Mouse (Mus musculus) limb, embryonic 10.5 days (tissue): ENCODE measurements around the gene Slc16a6. TPM values are rescaled to one million over a fixed set of nuclear protein-coding genes. Genes with fewer than 3 reads are reported as not detected.

Source experiments
- DNase-seq: peaks from one replicate; pipeline ENCODE4 v3.0.0-alpha.2; 2017; ENCODE audit warnings: low spot score
- H3K27ac ChIP-seq: fragments of 300-500 bp; sonication (generic); 2 replicates; pipeline ENCODE4 v1.5.1; 2016; ENCODE audit warnings: mild to moderate bottlenecking
- H3K27me3 ChIP-seq: fragments of 300-500 bp; sonication (generic); 2 replicates; pipeline ENCODE4 v1.6.1; 2016; ENCODE audit warnings: low read depth, mild to moderate bottlenecking; ENCODE audit not compliant: poor library complexity, severe bottlenecking
- H3K36me3 ChIP-seq: fragments of 300-500 bp; sonication (generic); 2 replicates; pipeline ENCODE4 v1.6.1; 2016; ENCODE audit warnings: mild to moderate bottlenecking, moderate library complexity
- H3K4me1 ChIP-seq: fragments of 300-500 bp; sonication (generic); 2 replicates; pipeline ENCODE4 v1.6.1; 2016
- H3K4me3 ChIP-seq: fragments of 300-500 bp; sonication (generic); 2 replicates; pipeline ENCODE4 v1.5.1; 2016; ENCODE audit warnings: mild to moderate bottlenecking, moderate library complexity
- H3K9me3 ChIP-seq: fragments of 300-500 bp; sonication (generic); replicated peaks from 2 replicates; pipeline ENCODE4 v1.6.1; 2016; ENCODE audit warnings: mild to moderate bottlenecking
- WGBS: fragments of 180-500 bp; shearing (Covaris S2); methylation state at CpG from one replicate; pipeline ENCODE4 v1.1.7; 2016; 5-methylcytosine and 5-hydroxymethylcytosine counted together
- polyA plus RNA-seq: library from polyadenylated mRNA; unstranded; fragments of >200 nt; fragmentation: Nextera tagmentation; extraction: Ambion mirVana; gene quantifications from 2 replicates; pipeline ENCODE4 v1.2.1, GENCODE M21; 2016

The Slc16a6 gene
- 4.7 and 5.1 TPM in 2 replicates for polyA plus RNA-seq

DNA sequence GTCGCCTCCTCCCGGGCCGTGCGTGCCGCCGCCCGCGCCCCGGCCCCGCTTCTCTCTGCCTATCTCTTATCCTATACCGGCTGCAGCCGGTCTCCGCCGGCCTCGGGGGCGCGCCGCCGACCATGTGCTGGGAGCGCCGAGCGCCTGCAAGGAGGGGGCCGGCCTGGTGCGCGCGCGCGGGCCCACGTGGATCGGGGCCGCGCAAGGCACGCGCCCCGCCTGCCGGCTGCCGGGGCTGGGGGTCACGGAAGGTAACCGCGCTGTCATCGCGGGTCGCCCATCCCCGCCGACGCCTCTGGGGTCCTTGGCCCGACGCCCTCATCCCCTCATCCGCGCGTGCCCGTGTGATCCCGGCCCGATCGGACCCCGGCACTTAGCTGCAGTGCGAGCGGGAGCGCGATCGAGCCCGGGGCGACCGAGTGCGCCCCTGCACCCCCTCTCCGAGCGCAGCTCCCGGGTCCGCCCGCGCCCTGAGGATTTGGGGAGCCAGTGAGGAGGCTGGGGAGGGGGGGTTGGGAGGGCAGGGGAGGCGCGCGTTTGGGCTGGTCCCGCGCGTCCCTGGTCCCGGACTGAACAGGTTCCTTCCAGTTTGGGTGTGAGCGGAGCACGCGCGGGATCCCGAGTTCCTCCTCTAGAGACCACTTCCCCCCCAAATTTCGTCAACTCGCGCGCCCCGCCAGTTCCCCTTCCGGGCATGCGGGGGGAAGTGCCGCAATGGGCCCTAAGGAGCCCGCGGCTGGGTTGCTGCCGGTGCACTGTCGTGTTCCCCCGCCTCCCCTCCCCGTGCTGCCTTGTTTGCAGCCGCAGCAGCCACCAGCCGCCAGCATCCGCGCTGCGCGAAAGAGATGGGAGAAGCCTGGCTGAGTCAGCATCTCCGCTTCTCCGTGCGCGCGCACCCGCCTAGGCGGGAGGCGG lies at the start of gene Slc16a6, which contains the start of gene Arsg:
Slc16a6 (minus strand) TSS at position 428 of the 915 bp plus-strand sequence.
Arsg (plus strand) TSS at position 204 of the 915 bp plus-strand sequence.
- Histone ChIP-seq H3K4me1 (peaks cover 41% of the 10 kb centered on the region), H3K36me3 (no peaks in the 10 kb centered on the region), H3K4me3 (peak within 1 kb of the TSS; percentile 79), H3K27ac (peak within 1 kb of the TSS; percentile 99), H3K9me3 (no peaks in the 10 kb centered on the region), H3K27me3 (peaks cover 35% of the 10 kb centered on the region)
- peak; percentile 93 for DNase-seq
- under 1% methylated on average over 110 of the region's 111 CpGs for WGBS

DNA sequence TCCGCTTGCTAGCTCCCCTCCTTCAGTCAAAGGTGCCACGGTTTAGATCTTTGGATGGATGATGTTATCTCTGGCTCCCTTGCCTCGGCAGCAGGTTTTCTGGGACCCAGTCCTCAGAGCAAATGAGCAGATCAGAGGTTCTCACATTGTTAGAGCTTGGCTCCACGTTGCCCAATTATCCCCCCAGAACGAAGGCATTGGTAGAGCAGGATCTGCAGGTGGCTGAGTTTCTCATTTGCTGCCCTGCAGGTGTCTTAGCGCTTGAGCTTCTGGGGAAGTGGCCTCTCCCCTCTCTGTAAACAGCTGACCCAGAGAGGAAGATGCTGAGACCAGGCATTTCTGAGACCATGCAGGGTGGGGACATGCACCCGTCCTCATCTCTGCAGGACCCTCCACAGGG lies 47.6 kb upstream of the Slc16a6 start:
- WGBS, result 42% methylated on average over 7 of the region's 7 CpGs
- H3K27ac ChIP-seq, result no peak overlapping the region
- 0 out of 2 replicates have a peak, but pooled peaks cover 4% of the 10 kb centered on the region for H3K27me3 ChIP-seq
- no peak overlapping the region for H3K4me3 ChIP-seq
- H3K36me3 ChIP-seq, result no peaks in the 10 kb centered on the region
- no peak for DNase-seq
- H3K9me3 ChIP-seq, result no peaks in the 10 kb centered on the region
- no peaks in the 10 kb centered on the region for H3K4me1 ChIP-seq

DNA sequence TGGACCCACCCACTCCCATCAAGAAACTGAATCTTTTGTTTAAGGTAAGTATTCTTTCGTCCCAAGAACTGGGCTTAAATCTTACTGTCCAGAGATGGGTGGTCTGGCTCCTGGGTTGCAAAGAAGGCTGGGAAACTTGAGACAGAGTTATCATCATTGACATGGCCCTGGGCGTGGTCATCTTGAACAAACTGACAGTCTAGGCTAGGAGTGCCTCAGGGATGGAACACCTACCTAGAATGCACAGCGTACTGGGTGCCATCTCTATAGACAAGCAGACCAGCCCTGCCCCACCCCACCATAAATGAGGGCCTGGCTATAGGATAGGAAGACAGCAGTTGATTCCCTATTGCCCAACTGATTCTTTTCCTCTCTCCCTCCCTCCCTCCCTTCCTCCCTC lies 44.4 kb upstream of the Slc16a6 start:
- WGBS, result 88% methylated on average over 3 of the region's 3 CpGs
- no peaks in the 10 kb centered on the region for H3K36me3 ChIP-seq
- 0 out of 2 replicates have a peak, but pooled peaks cover 4% of the 10 kb centered on the region for H3K27me3 ChIP-seq
- DNase-seq, result no peak
- H3K9me3 ChIP-seq, result no peaks in the 10 kb centered on the region
- no peak overlapping the region for H3K27ac ChIP-seq
- H3K4me1 ChIP-seq, result no peaks in the 10 kb centered on the region
- no peak overlapping the region for H3K4me3 ChIP-seq

DNA sequence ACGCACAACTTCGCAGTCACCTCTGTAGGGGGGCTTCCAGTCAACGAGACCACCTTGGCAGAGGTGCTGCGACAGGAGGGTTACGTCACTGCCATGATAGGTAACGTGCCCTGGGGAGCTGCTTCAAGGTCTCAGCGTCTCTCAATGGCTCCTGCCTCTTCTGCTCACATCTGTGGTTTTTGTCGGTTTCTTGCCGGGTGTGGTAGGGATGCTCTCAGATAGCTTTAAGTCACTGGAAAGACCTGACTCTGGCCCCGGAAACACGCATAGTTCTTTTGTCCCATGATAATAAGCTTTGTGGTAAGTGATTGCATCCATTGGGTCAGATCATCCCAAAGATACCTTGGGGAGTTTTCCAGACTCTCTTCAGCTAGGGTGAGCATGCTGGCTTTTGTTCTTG lies 43.9 kb upstream of the Slc16a6 start:
- H3K4me3 ChIP-seq, result no peak overlapping the region
- no peak overlapping the region for H3K27ac ChIP-seq
- no peaks in the 10 kb centered on the region for H3K9me3 ChIP-seq
- no peaks in the 10 kb centered on the region for H3K36me3 ChIP-seq
- H3K27me3 ChIP-seq, result 0 out of 2 replicates have a peak, but pooled peaks cover 4% of the 10 kb centered on the region
- 87% methylated on average over 11 of the region's 11 CpGs for WGBS
- no peak for DNase-seq
- H3K4me1 ChIP-seq, result no peaks in the 10 kb centered on the region

DNA sequence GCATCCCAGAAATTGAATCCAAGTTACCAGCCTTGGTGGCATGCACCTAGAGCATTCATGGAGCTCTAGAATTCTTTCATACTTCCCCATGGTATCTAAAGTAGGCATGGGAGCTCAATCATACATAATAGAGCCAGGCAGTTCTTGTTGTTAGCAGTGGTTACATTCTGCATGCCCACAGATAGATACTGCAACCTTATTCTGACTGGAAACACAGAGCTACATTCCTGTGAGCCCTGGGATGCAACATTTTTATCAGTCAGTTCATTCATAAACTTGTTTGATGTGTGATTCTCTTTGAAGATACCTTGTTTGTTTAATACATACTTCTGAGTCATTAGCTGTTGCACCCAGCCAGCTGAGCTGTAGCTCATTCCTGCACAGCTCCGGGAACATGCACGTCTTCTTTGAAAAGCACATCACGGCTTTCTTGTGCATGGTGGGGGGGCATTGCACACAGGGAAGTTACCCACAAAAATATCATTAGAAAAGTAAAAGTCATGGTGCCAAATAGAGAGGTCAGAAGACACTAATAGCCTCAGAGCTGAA lies 40.7 kb upstream of the Slc16a6 start:
- Histone ChIP-seq H3K9me3 (no peaks in the 10 kb centered on the region), H3K4me1 (no peaks in the 10 kb centered on the region), H3K36me3 (no peaks in the 10 kb centered on the region), H3K4me3 (no peak overlapping the region), H3K27ac (no peak overlapping the region), H3K27me3 (no peaks in the 10 kb centered on the region)
- WGBS, result 88% methylated on average over 3 of the region's 3 CpGs
- DNase-seq, result no peak

DNA sequence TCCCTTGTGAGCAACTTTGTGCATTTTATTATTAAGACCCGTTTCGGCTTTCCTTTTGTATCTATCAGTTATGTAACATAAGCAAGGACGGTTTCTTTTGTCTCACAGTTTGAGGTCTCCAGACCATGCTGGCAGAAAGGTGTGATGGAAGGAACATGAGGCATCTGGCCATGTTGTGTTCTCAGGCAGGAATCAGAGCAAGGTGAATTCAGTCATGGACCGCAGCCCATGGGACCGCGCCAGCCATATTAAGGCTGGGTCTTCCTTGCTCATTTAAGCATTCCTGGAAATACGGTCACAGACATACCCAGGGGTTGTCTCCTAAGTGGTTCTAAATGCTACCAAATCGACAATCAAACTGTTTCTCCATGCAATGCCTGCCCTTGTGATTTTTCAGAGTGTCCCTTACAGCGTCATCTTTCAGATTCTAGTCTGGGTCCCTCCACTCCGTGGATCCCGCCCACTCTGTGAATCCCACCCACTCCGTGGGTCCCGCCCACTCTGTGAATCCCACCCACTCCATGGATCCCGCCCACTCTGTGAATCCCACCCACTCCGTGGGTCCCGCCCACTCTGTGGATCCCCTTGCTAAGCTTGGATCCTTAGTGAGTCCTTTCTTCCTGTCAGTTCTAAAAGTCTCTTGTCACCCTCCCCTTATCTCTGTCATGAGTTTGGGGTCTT lies 39.7 kb upstream of the Slc16a6 start:
- Histone ChIP-seq H3K27me3 (no peaks in the 10 kb centered on the region), H3K9me3 (no peaks in the 10 kb centered on the region), H3K27ac (no peak overlapping the region), H3K36me3 (no peaks in the 10 kb centered on the region), H3K4me3 (no peak overlapping the region), H3K4me1 (peaks cover 2% of the 10 kb centered on the region)
- WGBS, result 84% methylated on average over 16 of the region's 16 CpGs
- DNase-seq, result no peak

DNA sequence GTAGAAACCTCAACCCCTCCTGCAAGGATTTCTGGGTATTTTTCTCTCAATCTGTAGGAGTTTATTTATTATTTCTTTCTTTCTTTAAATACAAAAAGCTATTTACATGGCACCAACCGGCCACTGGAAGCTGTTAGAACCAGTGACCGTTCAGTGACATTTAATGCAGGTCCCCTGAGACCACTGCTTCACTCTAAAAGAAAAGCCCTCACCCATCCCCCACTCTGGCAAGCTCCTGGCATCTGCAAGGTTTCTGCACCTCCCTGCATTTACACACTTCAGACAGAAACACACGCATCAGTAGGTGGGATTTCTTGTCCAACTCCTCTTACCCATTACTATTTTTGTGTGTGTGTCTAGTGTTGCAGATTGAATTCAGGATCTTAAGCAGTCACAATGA lies 33.7 kb upstream of the Slc16a6 start:
- H3K4me3 ChIP-seq, result no peak overlapping the region
- H3K4me1 ChIP-seq, result peaks cover 14% of the 10 kb centered on the region
- H3K27ac ChIP-seq, result no peak overlapping the region
- DNase-seq, result no peak
- 57% methylated on average over 3 of the region's 3 CpGs for WGBS
- no peaks in the 10 kb centered on the region for H3K36me3 ChIP-seq
- H3K27me3 ChIP-seq, result no peaks in the 10 kb centered on the region
- no peaks in the 10 kb centered on the region for H3K9me3 ChIP-seq

DNA sequence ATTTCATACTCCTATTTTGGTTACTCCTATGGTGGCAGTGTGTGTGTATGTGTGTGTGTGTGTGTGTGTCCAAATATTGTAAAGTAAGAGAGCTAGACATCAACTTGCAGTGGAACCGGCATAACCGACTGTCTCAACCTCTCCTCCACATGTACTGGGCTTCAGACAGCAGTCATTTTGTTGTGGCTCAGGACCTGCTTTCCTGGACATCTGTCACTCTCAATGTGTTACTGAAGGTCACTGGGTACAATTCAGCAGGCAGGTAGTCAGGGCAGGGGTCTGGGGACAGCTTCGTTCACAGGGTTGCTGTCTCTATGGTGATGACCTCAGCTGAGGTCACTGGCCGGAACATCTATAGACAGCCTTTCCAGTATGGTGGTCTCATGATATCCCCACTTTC lies 32.4 kb upstream of the Slc16a6 start:
- H3K36me3 ChIP-seq, result no peaks in the 10 kb centered on the region
- no peak for DNase-seq
- no peaks in the 10 kb centered on the region for H3K27me3 ChIP-seq
- no peaks in the 10 kb centered on the region for H3K9me3 ChIP-seq
- no peak overlapping the region for H3K27ac ChIP-seq
- peaks cover 14% of the 10 kb centered on the region for H3K4me1 ChIP-seq
- H3K4me3 ChIP-seq, result no peak overlapping the region
- WGBS, result 89% methylated on average over 4 of the region's 4 CpGs

DNA sequence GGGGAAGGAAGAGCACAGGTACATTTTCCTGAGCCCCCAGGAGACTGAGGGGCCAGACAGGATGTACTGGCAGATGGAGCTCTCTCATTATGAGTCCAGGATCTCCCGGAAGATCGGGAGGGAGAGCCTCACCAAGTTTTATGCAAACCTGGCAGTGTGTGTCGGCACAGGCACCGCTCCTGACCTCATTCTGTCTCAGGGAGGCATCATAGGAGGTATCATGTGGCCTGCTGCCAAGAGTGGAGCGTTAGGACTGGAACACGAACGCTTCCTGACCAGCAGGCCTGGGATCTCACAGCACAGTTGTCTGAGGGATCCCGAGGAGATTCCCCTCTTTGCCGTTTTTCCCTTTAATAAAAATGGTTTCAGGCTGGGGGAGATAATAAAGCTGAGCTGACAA lies 31.6 kb upstream of the Slc16a6 start:
- 84% methylated on average over 9 of the region's 9 CpGs for WGBS
- no peak overlapping the region for H3K27ac ChIP-seq
- no peak for DNase-seq
- H3K4me3 ChIP-seq, result no peak overlapping the region
- H3K36me3 ChIP-seq, result no peaks in the 10 kb centered on the region
- no peaks in the 10 kb centered on the region for H3K27me3 ChIP-seq
- no peaks in the 10 kb centered on the region for H3K9me3 ChIP-seq
- peaks cover 14% of the 10 kb centered on the region for H3K4me1 ChIP-seq

DNA sequence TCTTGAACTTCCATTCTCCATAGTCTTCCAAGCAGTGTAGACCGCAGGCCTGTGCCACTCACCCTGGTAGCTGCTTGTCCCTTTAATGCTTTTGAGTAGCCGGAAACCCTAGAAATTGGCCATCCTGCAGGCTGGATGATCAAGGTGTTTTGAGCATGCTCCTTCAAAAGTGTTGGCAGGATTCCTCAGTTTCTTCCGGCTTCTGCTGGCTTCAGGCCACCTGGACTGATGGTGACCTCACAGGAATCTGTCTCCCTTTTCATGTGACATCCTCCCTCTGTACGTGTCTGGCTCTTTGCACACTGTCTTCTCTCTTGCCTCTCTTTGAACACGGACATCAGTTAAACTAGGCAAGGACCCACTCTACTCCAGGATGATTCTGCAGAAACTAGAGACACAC lies 26.8 kb upstream of the Slc16a6 start:
- 91% methylated on average over 5 of the region's 5 CpGs for WGBS
- no peaks in the 10 kb centered on the region for H3K9me3 ChIP-seq
- no peak overlapping the region for H3K27ac ChIP-seq
- no peaks in the 10 kb centered on the region for H3K36me3 ChIP-seq
- no peak overlapping the region for H3K4me3 ChIP-seq
- no peak for DNase-seq
- peaks cover 34% of the 10 kb centered on the region for H3K4me1 ChIP-seq
- peaks cover 3% of the 10 kb centered on the region; the same call in 1 of the 2 replicates for H3K27me3 ChIP-seq

DNA sequence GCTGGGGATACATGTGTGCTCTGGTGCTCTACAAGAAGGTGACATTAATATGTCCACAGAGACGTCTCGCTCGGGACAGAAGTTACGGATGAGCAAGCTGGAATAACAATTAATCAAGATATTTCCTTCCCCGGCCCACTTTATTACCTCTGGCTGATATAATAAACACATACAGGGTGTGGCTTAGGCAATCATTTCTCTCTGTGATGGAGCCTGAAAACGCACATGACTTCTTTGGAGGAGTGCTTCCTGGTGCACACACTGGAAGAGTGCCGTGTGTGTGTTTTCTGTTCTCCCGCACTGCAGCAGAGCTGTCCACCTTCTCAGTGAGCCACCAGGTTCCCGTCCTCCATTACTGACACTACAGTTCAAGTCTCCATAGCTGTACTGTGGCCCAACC lies 24.6 kb upstream of the Slc16a6 start:
- Histone ChIP-seq H3K27ac (peak overlapping the region; percentile 37), H3K4me1 (peaks cover 44% of the 10 kb centered on the region), H3K9me3 (no peaks in the 10 kb centered on the region), H3K27me3 (peaks cover 3% of the 10 kb centered on the region; the same call in 1 of the 2 replicates), H3K4me3 (no peak overlapping the region), H3K36me3 (no peaks in the 10 kb centered on the region)
- no peak for DNase-seq
- WGBS, result 85% methylated on average over 9 of the region's 9 CpGs

DNA sequence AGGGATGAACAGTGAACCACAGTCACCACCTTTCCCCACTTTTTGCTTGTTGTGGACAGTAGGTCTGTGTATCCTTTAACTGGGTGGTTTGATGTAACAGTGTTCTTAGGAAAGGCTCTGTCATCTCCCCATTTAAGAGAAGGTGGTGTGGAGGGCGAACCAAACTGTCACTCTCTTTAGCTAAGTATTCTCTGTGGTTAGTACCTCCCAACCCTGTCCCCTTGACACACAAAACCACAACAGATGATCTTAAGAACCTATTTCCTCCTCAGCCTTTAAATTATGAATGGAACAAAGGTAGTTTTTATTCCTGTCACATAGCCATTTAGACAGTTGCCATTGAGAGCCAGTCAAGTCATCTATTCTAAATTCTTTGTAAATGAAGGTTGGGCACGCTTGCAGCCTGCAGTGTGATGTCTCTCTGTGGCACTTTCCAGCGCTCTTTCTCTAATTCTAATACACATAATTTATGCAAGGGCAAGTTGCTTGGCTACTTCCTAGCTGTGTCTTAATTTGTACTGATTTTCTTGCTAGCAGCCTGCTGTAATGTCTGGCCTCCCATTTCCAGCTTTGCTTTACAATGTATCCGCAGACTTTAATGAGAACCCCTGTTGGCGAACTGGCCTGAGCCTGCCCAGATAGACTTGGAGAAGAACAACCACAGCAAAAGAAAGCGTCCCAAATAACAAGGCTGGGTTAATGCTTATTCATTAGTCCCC lies 23.8 kb upstream of the Slc16a6 start:
- no peak overlapping the region for H3K4me3 ChIP-seq
- WGBS, result 78% methylated on average over 6 of the region's 6 CpGs

More for the DNA sequence above, 23.8 kb upstream of the Slc16a6 start:
- DNase-seq, result no peak
- peak overlapping the region; percentile 37 for H3K27ac ChIP-seq
- peaks cover 3% of the 10 kb centered on the region; the same call in 1 of the 2 replicates for H3K27me3 ChIP-seq
- H3K36me3 ChIP-seq, result no peaks in the 10 kb centered on the region
- peaks cover 44% of the 10 kb centered on the region for H3K4me1 ChIP-seq
- no peaks in the 10 kb centered on the region for H3K9me3 ChIP-seq
